Mouse (Mus musculus) MEL (cell line): ENCODE measurements at regions not wholly inside any gene's neighbourhood (a gene's known extent, or its start where the extent isn't known, plus 50 kb on each side); places are given as distances from the start of the nearest gene placed in this dataset.

Experiments used
- CTCF ChIP-seq, 3 experiments: IDR thresholded peaks in 2 of 3; conservative IDR thresholded peaks in 1 of 3; 2 replicates each; pipeline ENCODE4 v1.5.1; 2011 to 2012; ENCODE audit warnings: low read length in 3 of 3, low read depth in 2 of 3, mild to moderate bottlenecking in 2 of 3, improper control_type of control experiment in 1 of 3, inconsistent platforms in 1 of 3, mixed read lengths in 1 of 3, moderate library complexity in 1 of 3; ENCODE audit not compliant: control insufficient read depth in 1 of 3, insufficient read depth in 1 of 3, poor library complexity in 1 of 3, severe bottlenecking in 1 of 3
- E2F4 ChIP-seq: IDR thresholded peaks from 2 replicates; pipeline ENCODE4 v1.6.1; 2011; ENCODE audit warnings: low read depth, low read length, improper control_type of control experiment, borderline replicate concordance
- EP300 ChIP-seq, 2 experiments: IDR thresholded peaks; 2 replicates each; pipeline ENCODE4 v1.6.1; 2011; ENCODE audit warnings: improper control_type of control experiment in 2 of 2, low read length in 2 of 2, low read depth in 1 of 2, mild to moderate bottlenecking in 1 of 2
- MAX ChIP-seq: IDR thresholded peaks from 2 replicates; pipeline ENCODE4 v1.6.1; 2011; ENCODE audit warnings: low read length, improper control_type of control experiment
- MAZ ChIP-seq: IDR thresholded peaks from 2 replicates; pipeline ENCODE4 v1.6.1; 2012; ENCODE audit warnings: low read depth, mild to moderate bottlenecking, inconsistent platforms, low read length, improper control_type of control experiment
- POLR2A ChIP-seq, 2 experiments: IDR thresholded peaks; 2 replicates each; pipeline ENCODE4 v1.6.1; 2011 to 2012; ENCODE audit warnings: low read length in 2 of 2, mild to moderate bottlenecking in 2 of 2, control low read depth in 1 of 2, improper control_type of control experiment in 1 of 2, low read depth in 1 of 2, moderate library complexity in 1 of 2; ENCODE audit not compliant: control insufficient read depth in 1 of 2, insufficient read depth in 1 of 2, poor library complexity in 1 of 2
- RCOR1 ChIP-seq: IDR thresholded peaks from 2 replicates; pipeline ENCODE4 v1.6.1; 2012; ENCODE audit warnings: low read depth, mild to moderate bottlenecking, inconsistent platforms, low read length, improper control_type of control experiment

DNA sequence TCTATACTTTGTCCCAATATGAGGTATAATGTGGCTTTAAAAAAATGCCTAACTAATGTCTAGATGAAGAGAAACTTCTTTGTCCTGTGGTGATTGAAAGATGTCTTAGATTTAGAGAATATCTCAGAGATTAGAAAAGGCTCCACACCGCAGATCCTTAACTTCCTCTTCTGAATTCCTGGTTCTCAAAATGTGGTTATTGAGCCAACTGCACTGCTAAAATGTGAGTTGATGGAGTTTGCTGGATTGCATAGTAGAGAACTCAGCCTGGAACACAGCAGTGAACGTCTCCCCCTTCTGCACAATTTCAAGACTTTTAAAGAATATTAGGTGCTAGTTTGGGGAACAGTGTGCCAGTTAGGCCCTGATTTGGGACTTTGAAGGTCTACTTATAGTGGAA lies 312.7 kb upstream of the Cd180 start:
- TF ChIP-seq CTCF (IDR thresholded peaks at IDR 0.05 in 2 of 3, conservative IDR thresholded peaks at IDR 0.05 in 1 of 3; ENCODE audit: control insufficient read depth in 1 of 3, insufficient read depth in 1 of 3, low read depth in 2 of 3, low read length in 3 of 3, poor library complexity in 1 of 3, severe bottlenecking in 1 of 3), result no peak
- no peak for TF ChIP-seq EP300 (IDR thresholded peaks at IDR 0.05; ENCODE audit: low read depth in 1 of 2, low read length in 2 of 2)
- no peak for TF ChIP-seq RCOR1
- TF ChIP-seq E2F4, result no peak
- no peak for TF ChIP-seq POLR2A (IDR thresholded peaks at IDR 0.05; ENCODE audit: control insufficient read depth in 1 of 2, insufficient read depth in 1 of 2, low read depth in 1 of 2, low read length in 2 of 2, poor library complexity in 1 of 2)
- TF ChIP-seq MAZ, result no peak
- TF ChIP-seq MAX, result no peak
